Mouse (Mus musculus): ENCODE measurements around the gene Camk2b. TPM values are rescaled to one million over a fixed set of nuclear protein-coding genes. Genes with fewer than 3 reads are reported as not detected.

Camk2b gene
- polyA plus RNA-seq, 1 experiment from 2014 or later = 11.0 TPM

- no peak for ATAC-seq (ENCODE audit: low FRiP score)
- 0 out of 2 replicates have a peak, but pooled peaks cover 5% of the 10 kb centered on the region for H3K4me1 ChIP-seq
- no peak overlapping the region for H3K4me2 ChIP-seq
- H3K36me3 ChIP-seq (replicated peaks) = peaks cover 74% of the 10 kb centered on the region
- H3K27ac ChIP-seq = no peak overlapping the region
- WGBS = 79% methylated on average over 6 of the region's 6 CpGs
- no peaks in the 10 kb centered on the region for H3K9me3 ChIP-seq
- H3K27me3 ChIP-seq = no peaks in the 10 kb centered on the region
- H3K9ac ChIP-seq = no peak overlapping the region
- no peak overlapping the region for H3K4me3 ChIP-seq (replicated peaks)
These were observed 97.9 kb downstream of the Camk2b start for GRCm38 (mm10) chr11:5968223-5968622.

GRCm38 (mm10) chr11:5966751-5967150, 99.4 kb downstream of the Camk2b start:
- H3K9ac ChIP-seq = no peak overlapping the region
- WGBS = 98% methylated on average over 3 of the region's 3 CpGs
- H3K4me3 ChIP-seq (replicated peaks) = no peak overlapping the region
- H3K27ac ChIP-seq = no peak overlapping the region
- peaks cover 84% of the 10 kb centered on the region for H3K36me3 ChIP-seq (replicated peaks)
- ATAC-seq (ENCODE audit: low FRiP score) = no peak
- no peaks in the 10 kb centered on the region for H3K9me3 ChIP-seq
- H3K4me2 ChIP-seq = no peak overlapping the region
- no peaks in the 10 kb centered on the region for H3K4me1 ChIP-seq
- H3K27me3 ChIP-seq = no peaks in the 10 kb centered on the region

- Histone ChIP-seq H3K36me3 (replicated peaks) (peaks cover 93% of the 10 kb centered on the region), H3K27me3 (no peaks in the 10 kb centered on the region), H3K27ac (no peak overlapping the region), H3K4me3 (replicated peaks) (no peak overlapping the region), H3K4me1 (no peaks in the 10 kb centered on the region), H3K4me2 (no peak overlapping the region), H3K9me3 (no peaks in the 10 kb centered on the region), H3K9ac (no peak overlapping the region)
- 90% methylated on average over 11 of the region's 11 CpGs for WGBS
- no peak for ATAC-seq (ENCODE audit: low FRiP score)
These were observed 100.3 kb downstream of the Camk2b start for GRCm38 (mm10) chr11:5965865-5966264.

- Histone ChIP-seq H3K4me3 (replicated peaks) (no peak overlapping the region), H3K9ac (no peak overlapping the region), H3K4me1 (peaks cover 20% of the 10 kb centered on the region), H3K36me3 (replicated peaks) (peaks cover 55% of the 10 kb centered on the region), H3K4me2 (no peak overlapping the region), H3K9me3 (no peaks in the 10 kb centered on the region), H3K27me3 (no peaks in the 10 kb centered on the region), H3K27ac (no peak overlapping the region)
- 76% methylated on average over 2 of the region's 2 CpGs for WGBS
- no peak for ATAC-seq (ENCODE audit: low FRiP score)
These were observed 106.1 kb downstream of the Camk2b start for GRCm38 (mm10) chr11:5960051-5960450.

- Histone ChIP-seq H3K27me3 (no peaks in the 10 kb centered on the region), H3K4me1 (peaks cover 22% of the 10 kb centered on the region), H3K9ac (peak within 1 kb of the TSS; percentile 84), H3K9me3 (no peaks in the 10 kb centered on the region), H3K36me3 (replicated peaks) (peaks cover 12% of the 10 kb centered on the region), H3K4me3 (replicated peaks) (peak within 1 kb of the TSS; percentile 89), H3K27ac (peak within 1 kb of the TSS; percentile 91), H3K4me2 (peak within 1 kb of the TSS; percentile 90)
- under 1% methylated on average over 71 of the region's 71 CpGs for WGBS
- peak; percentile 96 for ATAC-seq (ENCODE audit: low FRiP score)
These were observed 110.5 kb downstream of the Camk2b start, which contains the start of gene Ykt6 for GRCm38 (mm10) chr11:5955546-5956276. Gene Ykt6, plus strand, starts transcription at chr11:5955693.

GRCm38 (mm10) chr11:5954965-5955504, 111.1 kb downstream of the Camk2b start:
- peak overlapping the region; percentile 91 for H3K27ac ChIP-seq
- H3K4me1 ChIP-seq = peaks cover 24% of the 10 kb centered on the region
- 7% methylated on average over 7 of the region's 7 CpGs for WGBS
- H3K4me3 ChIP-seq (replicated peaks) = peak overlapping the region; percentile 89
- peak overlapping the region; percentile 84 for H3K9ac ChIP-seq
- ATAC-seq (ENCODE audit: low FRiP score) = peak; percentile 75
- peaks cover 5% of the 10 kb centered on the region for H3K36me3 ChIP-seq (replicated peaks)
- H3K4me2 ChIP-seq = peak overlapping the region; percentile 90
- H3K9me3 ChIP-seq = no peaks in the 10 kb centered on the region
- H3K27me3 ChIP-seq = no peaks in the 10 kb centered on the region

- Histone ChIP-seq H3K4me3 (replicated peaks) (no peak overlapping the region), H3K36me3 (replicated peaks) (peaks cover 3% of the 10 kb centered on the region; the same call in 1 of the 2 replicates), H3K27me3 (no peaks in the 10 kb centered on the region), H3K27ac (no peak overlapping the region), H3K4me2 (no peak overlapping the region), H3K9me3 (no peaks in the 10 kb centered on the region), H3K9ac (no peak overlapping the region), H3K4me1 (peaks cover 30% of the 10 kb centered on the region)
- no peak for ATAC-seq (ENCODE audit: low FRiP score)
- 82% methylated on average over 5 of the region's 5 CpGs for WGBS
These were observed 111.7 kb downstream of the Camk2b start for GRCm38 (mm10) chr11:5954435-5954834.

- Histone ChIP-seq H3K9ac (no peak overlapping the region), H3K4me3 (replicated peaks) (no peak overlapping the region), H3K9me3 (no peaks in the 10 kb centered on the region), H3K27ac (no peak overlapping the region), H3K4me2 (no peak overlapping the region), H3K36me3 (replicated peaks) (no peaks in the 10 kb centered on the region), H3K27me3 (no peaks in the 10 kb centered on the region), H3K4me1 (peaks cover 35% of the 10 kb centered on the region)
- no peak for ATAC-seq (ENCODE audit: low FRiP score)
- 35% methylated on average over 8 of the region's 8 CpGs for WGBS
These were observed 112.9 kb downstream of the Camk2b start for GRCm38 (mm10) chr11:5953130-5953765.

GRCm38 (mm10) chr11:5952501-5952900, 113.7 kb downstream of the Camk2b start:
- no peak overlapping the region for H3K4me2 ChIP-seq
- WGBS = 89% methylated on average over 5 of the region's 5 CpGs
- H3K27me3 ChIP-seq = no peaks in the 10 kb centered on the region
- no peak overlapping the region for H3K27ac ChIP-seq
- H3K9ac ChIP-seq = no peak overlapping the region
- H3K9me3 ChIP-seq = no peaks in the 10 kb centered on the region
- H3K4me1 ChIP-seq = peaks cover 31% of the 10 kb centered on the region
- H3K36me3 ChIP-seq (replicated peaks) = no peaks in the 10 kb centered on the region
- no peak for ATAC-seq (ENCODE audit: low FRiP score)
- no peak overlapping the region for H3K4me3 ChIP-seq (replicated peaks)

GRCm38 (mm10) chr11:5949586-5950352, 116.4 kb downstream of the Camk2b start, which contains the start of gene Gck:
Gene Gck, minus strand, starts transcription at chr11:5950081.
- Histone ChIP-seq H3K9ac (no peak within 1 kb of the TSS), H3K9me3 (no peaks in the 10 kb centered on the region), H3K27ac (no peak within 1 kb of the TSS), H3K27me3 (no peaks in the 10 kb centered on the region), H3K36me3 (replicated peaks) (no peaks in the 10 kb centered on the region), H3K4me2 (peak within 1 kb of the TSS; percentile 11; the same call in 1 of the 2 replicates), H3K4me1 (peaks cover 13% of the 10 kb centered on the region), H3K4me3 (replicated peaks) (no peak within 1 kb of the TSS)
- 53% methylated on average over 8 of the region's 8 CpGs for WGBS
- ATAC-seq (ENCODE audit: low FRiP score) = peak; percentile 30; the same call in 1 of the 2 replicates

GRCm38 (mm10) chr11:5948546-5949250, 117.5 kb downstream of the Camk2b start:
- no peak overlapping the region for H3K4me2 ChIP-seq
- ATAC-seq (ENCODE audit: low FRiP score) = no peak
- H3K27me3 ChIP-seq = no peaks in the 10 kb centered on the region
- WGBS = 53% methylated on average over 10 of the region's 10 CpGs
- no peak overlapping the region for H3K4me3 ChIP-seq (replicated peaks)
- peaks cover 13% of the 10 kb centered on the region for H3K4me1 ChIP-seq
- H3K9me3 ChIP-seq = no peaks in the 10 kb centered on the region
- no peak overlapping the region for H3K9ac ChIP-seq
- H3K36me3 ChIP-seq (replicated peaks) = no peaks in the 10 kb centered on the region
- H3K27ac ChIP-seq = no peak overlapping the region
